Mouse (Mus musculus): ENCODE data around the gene Gm3194. TPM values are rescaled to one million over a fixed set of nuclear protein-coding genes. Genes with fewer than 3 reads are reported as not detected.
"Not testable (repeated sequence)": the region's sequence is repeated elsewhere in the genome, so short reads cannot be mapped to it uniquely, and the experiment has no call there.

Gene Gm3194
- polyA plus RNA-seq (2014; fragmentation: Nextera tagmentation; extraction: Ambion mirVana) = 1.5 and 1.6 TPM in 2 replicates

GRCm38 (mm10) chr14:5455367-5455766 is at the start of gene Gm3194:
Gm3194 (minus strand) TSS chr14:5455467.
- not testable (repeated sequence) for H3K36me3 ChIP-seq (ENCODE audit: control insufficient read depth, insufficient read depth, low read length); H3K9ac ChIP-seq (ENCODE audit: low read length); H3K4me1 ChIP-seq (replicated peaks; ENCODE audit: control insufficient read depth, insufficient read depth, low read length); H3K27me3 ChIP-seq (ENCODE audit: control insufficient read depth, insufficient read depth, low read length); ATAC-seq (replicated peaks; ENCODE audit: low FRiP score); H3K27ac ChIP-seq (ENCODE audit: low read depth, low read length); DNase-seq (ENCODE audit: low spot score); H3K4me3 ChIP-seq (ENCODE audit: low read depth, low read length); H3K9me3 ChIP-seq (ENCODE audit: control insufficient read depth, low read length); H3K4me2 ChIP-seq (ENCODE audit: low read depth, low read length, severe bottlenecking)
- WGBS = no CpG with 5 or more reads among the region's 3 CpGs

GRCm38 (mm10) chr14:5501374-5501773 is 46.1 kb upstream of the Gm3194 start, which contains the start of gene Gm3488:
Gm3488 (plus strand) TSS chr14:5501674.
- H3K36me3 ChIP-seq (ENCODE audit: control insufficient read depth, insufficient read depth, low read length); DNase-seq (ENCODE audit: low spot score); H3K9ac ChIP-seq (ENCODE audit: low read length); H3K4me3 ChIP-seq (ENCODE audit: low read depth, low read length); H3K27ac ChIP-seq (ENCODE audit: low read depth, low read length); ATAC-seq (replicated peaks; ENCODE audit: low FRiP score); H3K27me3 ChIP-seq (ENCODE audit: control insufficient read depth, insufficient read depth, low read length); H3K9me3 ChIP-seq (ENCODE audit: control insufficient read depth, low read length); H3K4me1 ChIP-seq (replicated peaks; ENCODE audit: control insufficient read depth, insufficient read depth, low read length); H3K4me2 ChIP-seq (ENCODE audit: low read depth, low read length, severe bottlenecking): not testable (repeated sequence)
- no CpG with 5 or more reads among the region's 35 CpGs for WGBS

GRCm38 (mm10) chr14:5483907-5484306 is 28.6 kb upstream of the Gm3194 start, which contains the start of gene Gm3187:
Gm3187 (plus strand) TSS chr14:5484207.
- not testable (repeated sequence) for H3K27me3 ChIP-seq (ENCODE audit: control insufficient read depth, insufficient read depth, low read length); H3K4me3 ChIP-seq (ENCODE audit: low read depth, low read length); H3K9me3 ChIP-seq (ENCODE audit: control insufficient read depth, low read length); H3K4me1 ChIP-seq (replicated peaks; ENCODE audit: control insufficient read depth, insufficient read depth, low read length); H3K36me3 ChIP-seq (ENCODE audit: control insufficient read depth, insufficient read depth, low read length); ATAC-seq (replicated peaks; ENCODE audit: low FRiP score); H3K9ac ChIP-seq (ENCODE audit: low read length); H3K4me2 ChIP-seq (ENCODE audit: low read depth, low read length, severe bottlenecking); H3K27ac ChIP-seq (ENCODE audit: low read depth, low read length); DNase-seq (ENCODE audit: low spot score)
- WGBS = 86% methylated on average over 4 of the region's 5 CpGs

- not testable (repeated sequence) for H3K4me2 ChIP-seq (ENCODE audit: low read depth, low read length, severe bottlenecking); H3K9ac ChIP-seq (ENCODE audit: low read length); H3K4me3 ChIP-seq (ENCODE audit: low read depth, low read length); H3K36me3 ChIP-seq (ENCODE audit: control insufficient read depth, insufficient read depth, low read length); H3K27me3 ChIP-seq (ENCODE audit: control insufficient read depth, insufficient read depth, low read length); ATAC-seq (replicated peaks; ENCODE audit: low FRiP score); H3K27ac ChIP-seq (ENCODE audit: low read depth, low read length); H3K9me3 ChIP-seq (ENCODE audit: control insufficient read depth, low read length); H3K4me1 ChIP-seq (replicated peaks; ENCODE audit: control insufficient read depth, insufficient read depth, low read length); DNase-seq (ENCODE audit: low spot score)
- WGBS = no CpG with 5 or more reads among the region's 3 CpGs
Measured at GRCm38 (mm10) chr14:5477730-5478129, 22.5 kb upstream of the Gm3194 start, which contains the start of gene Gm8246. Gm8246 (minus strand) TSS chr14:5477830.

- H3K9ac ChIP-seq (ENCODE audit: low read length); H3K27me3 ChIP-seq (ENCODE audit: control insufficient read depth, insufficient read depth, low read length); ATAC-seq (replicated peaks; ENCODE audit: low FRiP score); H3K4me1 ChIP-seq (replicated peaks; ENCODE audit: control insufficient read depth, insufficient read depth, low read length); H3K4me3 ChIP-seq (ENCODE audit: low read depth, low read length); H3K4me2 ChIP-seq (ENCODE audit: low read depth, low read length, severe bottlenecking); H3K27ac ChIP-seq (ENCODE audit: low read depth, low read length); H3K9me3 ChIP-seq (ENCODE audit: control insufficient read depth, low read length); H3K36me3 ChIP-seq (ENCODE audit: control insufficient read depth, insufficient read depth, low read length); DNase-seq (ENCODE audit: low spot score): not testable (repeated sequence)
- WGBS = no CpG with 5 or more reads among the region's 19 CpGs
Measured at GRCm38 (mm10) chr14:5460469-5460868, 5.2 kb upstream of the Gm3194 start.

GRCm38 (mm10) chr14:5388949-5389348 is 66.3 kb downstream of the Gm3194 start, which contains the start of gene Gm3500:
Gm3500 (minus strand) TSS chr14:5389049.
- not testable (repeated sequence) for DNase-seq (ENCODE audit: low spot score); H3K4me2 ChIP-seq (ENCODE audit: low read depth, low read length, severe bottlenecking); H3K27ac ChIP-seq (ENCODE audit: low read depth, low read length); H3K36me3 ChIP-seq (ENCODE audit: control insufficient read depth, insufficient read depth, low read length); H3K9me3 ChIP-seq (ENCODE audit: control insufficient read depth, low read length); H3K4me3 ChIP-seq (ENCODE audit: low read depth, low read length); H3K9ac ChIP-seq (ENCODE audit: low read length); H3K27me3 ChIP-seq (ENCODE audit: control insufficient read depth, insufficient read depth, low read length); H3K4me1 ChIP-seq (replicated peaks; ENCODE audit: control insufficient read depth, insufficient read depth, low read length); ATAC-seq (replicated peaks; ENCODE audit: low FRiP score)
- WGBS = no CpG with 5 or more reads among the region's 37 CpGs

Other genes starting within 250 kb of the Gm3194 start
- not detected in 2 replicates for gene Gm3526, start 194.9 kb downstream of the Gm3194 start, polyA plus RNA-seq (2014; fragmentation: Nextera tagmentation; extraction: Ambion mirVana)
- not detected in 2 replicates for gene Gm3542, start 120.5 kb downstream of the Gm3194 start, polyA plus RNA-seq (2014; fragmentation: Nextera tagmentation; extraction: Ambion mirVana)
- not detected in 2 replicates for gene Gm3500, start 66.4 kb downstream of the Gm3194 start, polyA plus RNA-seq (2014; fragmentation: Nextera tagmentation; extraction: Ambion mirVana)
- not detected in 2 replicates for gene Gm8246, start 22.4 kb upstream of the Gm3194 start, polyA plus RNA-seq (2014; fragmentation: Nextera tagmentation; extraction: Ambion mirVana)
- not detected in 2 replicates for gene Gm3187, start 28.7 kb upstream of the Gm3194 start, polyA plus RNA-seq (2014; fragmentation: Nextera tagmentation; extraction: Ambion mirVana)
- 2.0 and 2.7 TPM in 2 replicates for gene Gm3488, start 46.2 kb upstream of the Gm3194 start, polyA plus RNA-seq (2014; fragmentation: Nextera tagmentation; extraction: Ambion mirVana)
- not detected in 2 replicates for gene Gm3532, start 83.0 kb upstream of the Gm3194 start, polyA plus RNA-seq (2014; fragmentation: Nextera tagmentation; extraction: Ambion mirVana)
- not detected in 2 replicates for gene Gm8265, start 177.6 kb upstream of the Gm3194 start, polyA plus RNA-seq (2014; fragmentation: Nextera tagmentation; extraction: Ambion mirVana)
- gene Gm9603, start 232.0 kb upstream of the Gm3194 start, polyA plus RNA-seq (2014; fragmentation: Nextera tagmentation; extraction: Ambion mirVana) = not detected in 2 replicates